Mouse (Mus musculus) spleen, postnatal 10 days (tissue): ENCODE measurements around the gene Kcnq1.
A peak's percentile ranks its signal among the peaks of the same experiment; 100 is the strongest.

Experiments
- DNase-seq, 2 experiments: peaks; one replicate each; pipeline ENCODE4 v3.0.0; 2021 to 2022; ENCODE audit warnings: low spot score in 2 of 2

Kcnq1 gene

DNA sequence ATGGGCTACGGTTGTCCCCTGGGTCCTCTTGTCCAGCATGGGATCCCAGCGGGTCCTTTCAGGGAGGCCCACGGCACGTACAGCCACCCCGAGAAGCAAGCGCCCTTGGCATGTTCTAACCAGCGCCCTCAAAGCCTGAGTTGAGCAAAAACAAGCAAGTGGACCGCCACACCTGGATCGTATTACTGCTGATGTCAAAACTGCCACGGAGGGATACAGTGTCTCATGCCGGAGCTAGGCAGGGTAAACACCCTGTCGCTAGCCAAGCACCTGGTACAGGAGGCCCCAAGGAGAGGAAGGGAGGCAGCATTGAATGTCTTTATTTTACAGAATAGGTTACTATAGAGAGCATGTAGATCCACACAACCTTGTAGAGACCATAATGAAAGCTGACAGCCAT, 310.2 kb downstream of the Kcnq1 start:
- no peak for DNase-seq

- DNase-seq = no peak
These were observed 311.7 kb downstream of the Kcnq1 start for GRCm38 (mm10) chr7:143417875-143418274.

DNA sequence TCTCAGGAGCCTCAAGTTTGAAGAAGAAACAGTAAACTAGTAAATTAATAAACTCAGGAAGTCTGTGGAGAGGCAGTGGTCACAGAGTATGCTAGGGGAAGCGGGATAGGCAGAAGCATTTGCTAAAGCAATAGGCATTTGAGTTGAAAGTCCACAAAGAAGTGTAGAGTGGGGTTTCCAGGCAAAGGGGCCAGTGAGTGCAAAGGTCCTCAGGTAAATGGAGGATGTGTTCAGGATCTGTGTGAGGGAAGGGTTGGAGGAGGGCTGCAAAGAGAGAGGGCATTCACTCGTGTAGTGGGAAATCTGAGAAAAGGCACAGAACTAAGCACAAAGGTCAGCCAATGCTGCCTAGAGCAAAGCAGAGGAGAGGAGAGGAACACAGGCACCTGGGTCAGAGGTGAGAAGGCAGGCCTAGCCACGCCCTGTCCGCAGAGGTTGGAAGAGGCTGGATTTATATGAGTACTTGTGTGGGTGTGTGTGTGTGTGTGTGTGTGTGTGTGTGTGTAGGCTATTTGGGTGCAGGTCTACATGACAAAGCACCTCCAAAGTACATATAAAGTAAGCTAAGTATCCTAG, 313.5 kb downstream of the Kcnq1 start:
- no peak for DNase-seq

GRCm38 (mm10) chr7:143428142-143428813, 322.1 kb downstream of the Kcnq1 start:
- no peak for DNase-seq

DNA sequence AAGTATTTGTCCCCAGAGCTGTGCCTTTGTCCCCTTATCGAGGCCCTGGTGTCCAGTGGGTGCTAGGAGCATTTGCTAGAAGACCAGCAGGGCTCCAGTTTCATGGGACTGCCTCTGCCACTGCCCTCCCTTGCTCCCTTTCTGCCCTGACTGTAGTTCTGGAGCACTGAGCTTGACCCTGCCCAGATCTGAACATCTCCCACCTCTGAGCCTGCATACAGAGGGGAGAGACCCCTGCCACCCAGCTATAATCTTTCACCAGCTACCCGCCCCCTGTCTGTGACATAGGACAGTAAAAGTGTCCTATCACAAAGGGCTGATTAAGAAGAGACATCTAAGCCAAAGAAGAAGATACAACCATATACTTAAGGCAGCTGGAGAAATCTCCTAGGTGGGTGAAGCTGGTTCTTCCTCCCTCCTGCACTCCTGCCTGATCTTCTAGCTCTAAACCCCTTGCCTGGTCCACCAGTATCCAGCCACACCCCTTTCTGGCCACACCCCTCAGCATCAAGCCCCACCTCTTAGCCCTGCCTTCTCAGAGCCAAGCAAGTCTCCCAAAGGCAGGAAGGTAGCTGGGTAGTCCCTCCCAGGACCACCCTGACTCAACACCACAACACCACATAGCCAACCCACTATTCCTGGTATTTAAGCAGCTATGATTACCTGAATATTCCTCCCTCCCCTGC, 322.8 kb downstream of the Kcnq1 start:
- no peak for DNase-seq

DNA sequence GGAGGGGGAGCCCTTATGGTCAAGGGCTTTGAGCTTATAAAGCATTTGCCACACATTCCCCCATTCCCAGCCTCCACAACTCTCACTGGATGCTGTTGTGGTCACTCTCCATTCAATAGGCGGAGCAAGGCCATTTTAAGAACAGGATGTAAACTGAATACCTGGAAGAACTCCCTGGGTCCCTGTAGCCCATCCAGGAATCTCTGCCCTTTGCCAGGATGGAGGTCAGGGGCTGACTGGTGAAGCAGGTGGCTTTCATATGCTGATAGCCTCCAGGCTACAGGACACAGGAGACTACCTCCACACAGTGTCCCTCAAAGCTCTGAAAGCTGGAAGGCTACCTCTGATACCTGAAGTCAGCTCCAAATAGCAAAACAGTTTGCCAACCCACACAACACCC, 326.5 kb downstream of the Kcnq1 start:
- no peak for DNase-seq

DNA sequence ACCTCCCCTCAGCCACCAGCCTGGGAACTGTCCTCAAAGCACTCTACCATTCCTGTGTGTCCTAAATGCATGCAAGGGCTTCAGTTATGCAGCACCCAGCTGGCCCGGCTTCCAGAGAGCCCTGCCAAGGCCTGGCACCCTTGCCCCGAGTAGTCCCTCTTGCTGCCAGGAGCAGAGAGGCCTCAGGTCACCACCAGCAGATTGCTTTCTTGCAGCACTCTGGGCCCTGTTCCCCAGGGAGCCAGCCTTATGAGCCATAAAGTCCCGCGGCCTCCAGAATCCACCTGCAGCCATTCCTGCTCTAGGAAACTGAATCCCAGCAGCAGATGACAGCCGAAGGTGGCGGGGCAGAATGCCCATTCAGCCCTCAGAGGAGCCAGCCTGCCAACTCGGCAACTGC, 327.2 kb downstream of the Kcnq1 start:
- DNase-seq = no peak

GRCm38 (mm10) chr7:143437231-143437893, 331.2 kb downstream of the Kcnq1 start:
- no peak for DNase-seq

GRCm38 (mm10) chr7:143437894-143438581, 331.9 kb downstream of the Kcnq1 start:
- no peak for DNase-seq

DNA sequence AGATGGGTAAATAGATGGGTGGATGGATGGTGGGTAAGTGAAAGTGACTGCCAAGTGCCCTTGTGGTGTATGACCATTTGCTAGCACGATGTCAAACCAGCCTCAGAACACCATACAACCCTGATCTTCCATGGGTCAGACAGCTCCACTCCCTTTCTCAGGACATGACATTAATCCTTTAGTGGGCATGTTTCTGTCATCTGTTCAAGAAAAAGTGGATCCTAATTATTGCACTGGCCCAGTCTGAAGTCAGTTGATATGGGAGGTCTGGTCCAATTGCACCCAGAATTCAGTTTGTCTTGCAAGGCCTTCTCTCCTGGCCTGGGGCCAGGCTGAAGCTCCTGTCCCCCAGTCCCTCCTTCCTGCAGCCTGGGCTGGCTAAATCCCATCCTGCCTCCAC, 332.8 kb downstream of the Kcnq1 start:
- no peak for DNase-seq

DNA sequence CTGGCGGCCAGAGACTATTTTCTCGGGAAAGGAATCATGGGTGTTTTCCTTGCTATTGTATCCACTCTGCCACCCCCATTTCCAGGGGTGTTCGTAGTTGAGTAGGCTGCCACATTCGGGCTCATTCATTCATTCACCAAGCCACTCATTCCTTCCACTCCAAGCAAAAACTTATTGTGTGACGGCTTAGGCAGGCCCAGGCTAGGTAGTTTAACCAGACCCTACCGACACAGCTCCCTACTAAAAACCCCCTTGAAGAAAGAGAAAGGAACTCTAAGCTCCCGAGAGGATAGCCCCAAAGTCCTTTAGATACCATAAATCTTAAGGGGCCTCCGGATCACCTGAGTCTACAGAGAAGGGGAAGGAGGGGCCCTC, 338.4 kb downstream of the Kcnq1 start:
- DNase-seq = no peak

DNA sequence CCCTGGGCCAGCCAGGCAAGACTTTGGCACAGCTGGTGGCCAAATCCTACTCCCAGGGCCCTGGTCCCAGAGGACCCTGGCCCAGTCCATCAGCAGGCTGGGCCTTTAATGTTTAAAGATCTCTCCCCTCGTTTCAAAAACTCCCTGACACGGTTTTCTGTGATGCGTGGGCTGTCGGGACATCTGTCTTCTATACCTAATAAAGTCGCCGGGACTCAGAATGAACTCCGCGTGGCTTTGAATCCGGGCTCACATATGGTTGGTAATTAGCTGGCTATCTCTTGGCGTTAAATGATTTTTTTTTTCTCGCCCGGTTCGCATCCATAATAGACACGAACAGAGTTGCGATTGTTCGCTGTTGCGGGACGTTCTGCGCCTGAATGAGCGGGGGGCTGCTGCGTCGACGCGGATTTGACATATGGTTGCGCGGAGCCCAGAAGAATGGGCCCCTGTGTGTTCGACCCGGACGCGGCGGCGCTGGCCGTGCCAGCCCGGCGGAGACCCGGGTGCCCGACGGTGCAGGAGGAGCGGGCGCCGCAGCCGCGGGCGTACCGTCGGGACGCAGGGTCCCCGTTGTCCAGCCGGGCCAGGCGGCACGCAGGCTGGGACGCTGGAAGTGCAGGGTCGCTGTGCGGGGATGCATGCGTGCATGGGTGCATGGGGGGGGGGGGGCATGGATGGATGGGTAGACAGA, 338.9 kb downstream of the Kcnq1 start:
- no peak for DNase-seq

GRCm38 (mm10) chr7:143445651-143446460, 339.7 kb downstream of the Kcnq1 start:
- no peak for DNase-seq

- DNase-seq = no peak
These were observed 341.0 kb downstream of the Kcnq1 start for GRCm38 (mm10) chr7:143447130-143447529.

DNA sequence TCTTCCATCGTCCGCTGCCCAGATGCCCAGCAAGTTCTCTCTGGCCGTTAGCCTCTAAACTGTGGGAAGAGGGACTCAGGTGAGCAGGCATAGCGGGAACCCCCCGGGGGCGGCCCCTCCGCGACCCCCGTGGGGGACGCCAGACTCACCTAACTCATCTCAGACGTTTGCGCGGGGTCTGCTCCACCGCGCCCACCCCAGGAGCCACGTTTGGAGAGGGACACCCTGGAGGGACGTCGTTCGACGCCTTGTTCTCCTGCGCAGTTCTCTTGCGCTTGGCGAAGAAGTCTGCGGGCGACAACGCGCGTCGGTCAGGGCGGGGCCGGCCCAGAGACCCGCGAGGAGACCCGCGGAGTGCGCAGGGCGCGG, 352.8 kb downstream of the Kcnq1 start:
- DNase-seq = no peak

GRCm38 (mm10) chr7:143459332-143460211, 353.4 kb downstream of the Kcnq1 start:
- DNase-seq = peak in 1 of 2 experiments; percentile 29

DNA sequence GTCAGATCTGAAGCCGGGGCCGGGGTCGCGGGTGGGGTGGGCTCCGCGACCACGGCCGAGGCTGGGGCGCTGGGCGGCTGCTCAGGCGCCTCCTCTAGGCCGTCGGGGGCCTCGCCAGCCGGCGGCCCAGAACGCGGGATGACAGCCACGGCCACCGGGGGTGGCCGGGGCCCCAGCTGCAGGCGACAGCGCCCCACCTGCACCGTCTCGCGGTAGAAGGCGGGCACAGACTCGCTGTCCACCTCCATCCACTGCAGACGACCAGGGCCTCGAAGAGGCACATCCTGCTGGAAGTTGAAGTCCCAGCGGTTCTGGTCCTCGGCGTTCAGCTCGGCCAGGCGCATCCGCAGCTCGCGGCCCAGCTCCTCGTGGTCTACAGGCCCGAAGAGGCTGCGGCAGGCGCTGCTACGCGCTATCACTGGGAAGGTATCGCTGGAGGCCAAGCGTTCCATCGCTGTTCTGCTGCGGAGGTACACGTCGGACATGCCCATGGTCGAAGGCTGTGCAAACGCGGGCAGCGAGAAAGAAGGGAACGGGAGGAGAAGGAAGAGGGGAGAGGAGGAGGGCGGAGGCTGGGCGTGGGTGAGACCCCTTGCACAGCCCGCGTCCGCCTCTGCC, 354.2 kb downstream of the Kcnq1 start:
- peak in 1 of 2 experiments; percentile 26 for DNase-seq

- DNase-seq = peak; percentile 58 to 86
These were observed 354.7 kb downstream of the Kcnq1 start, which contains the start of gene Cdkn1c for GRCm38 (mm10) chr7:143460874-143461273. Gene Cdkn1c, minus strand, starts transcription at chr7:143461050.

DNA sequence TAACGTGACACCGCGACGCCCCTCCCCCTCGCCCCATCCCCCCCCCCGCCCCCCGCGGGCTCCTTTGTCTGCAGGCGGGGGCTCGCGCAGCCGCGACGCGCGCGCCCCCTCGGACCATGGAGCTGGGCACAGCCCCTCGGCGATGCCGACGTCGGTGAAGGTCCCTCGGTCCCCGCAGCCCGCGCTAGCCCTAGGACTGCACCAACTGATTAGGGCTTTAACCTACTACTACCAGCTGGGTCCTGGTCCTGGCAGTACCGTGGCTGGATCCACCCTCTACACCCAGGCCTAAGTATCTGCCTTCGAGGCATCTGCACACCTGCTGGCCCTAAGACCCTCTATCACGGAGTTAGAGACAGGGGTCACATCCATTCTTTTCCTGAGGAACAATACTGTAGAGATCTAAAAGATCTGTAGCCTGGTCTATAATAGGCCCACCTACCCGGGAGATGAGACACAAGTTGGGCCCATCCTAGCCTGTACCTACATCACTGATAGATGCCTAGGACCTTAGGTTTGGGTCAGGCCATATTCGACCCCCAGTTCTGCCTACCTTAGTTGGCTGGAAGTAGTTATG, 355.2 kb downstream of the Kcnq1 start:
- DNase-seq = no peak
